Comparison of ENCODE assay signal across 7 mouse cellular contexts in genomic region chr14:46821873-46822716, GRCm38 (mm10). TPM values are rescaled to one million over a fixed set of nuclear protein-coding genes. Genes with fewer than 3 reads are reported as not detected.
DNase-seq lines count a peak whose midpoint lies in the region; ATAC-seq and TF ChIP-seq lines count a peak whose summit lies in the region.

Gmfb (minus strand) TSS chr14:46822242.

- H3K9me3 ChIP-seq in embryonic facial prominence, embryonic 10.5 days, result no peaks in the 10 kb centered on the region
- H3K9me3 ChIP-seq in intestine, postnatal 0 days (ENCODE audit: control insufficient read depth), result no peaks in the 10 kb centered on the region
- no peaks in the 10 kb centered on the region for H3K9me3 ChIP-seq in limb, embryonic 10.5 days (replicated peaks)
- no peaks in the 10 kb centered on the region for H3K9me3 ChIP-seq in midbrain, embryonic 13.5 days

- peaks cover 18% of the 10 kb centered on the region; the same call in 1 of the 2 replicates for H3K27me3 ChIP-seq in embryonic facial prominence, embryonic 10.5 days (replicated peaks; ENCODE audit: low read depth, poor library complexity, severe bottlenecking)
- H3K27me3 ChIP-seq in intestine, postnatal 0 days (replicated peaks; ENCODE audit: control insufficient read depth, insufficient read depth, low read length), result no peaks in the 10 kb centered on the region
- H3K27me3 ChIP-seq in limb, embryonic 10.5 days (ENCODE audit: low read depth, poor library complexity, severe bottlenecking), result peaks cover 6% of the 10 kb centered on the region; the same call in 1 of the 2 replicates
- peaks cover 7% of the 10 kb centered on the region for H3K27me3 ChIP-seq in midbrain, embryonic 13.5 days

- peak within 1 kb of the TSS; percentile 91 for H3K4me3 ChIP-seq in embryonic facial prominence, embryonic 10.5 days
- H3K4me3 ChIP-seq in intestine, postnatal 0 days (ENCODE audit: low read depth, low read length), result peak within 1 kb of the TSS; percentile 90
- peak within 1 kb of the TSS; percentile 87 for H3K4me3 ChIP-seq in limb, embryonic 10.5 days
- H3K4me3 ChIP-seq in midbrain, embryonic 13.5 days (replicated peaks), result peak within 1 kb of the TSS; percentile 93

- H3K4me1 ChIP-seq in embryonic facial prominence, embryonic 10.5 days, result peaks cover 22% of the 10 kb centered on the region
- peaks cover 6% of the 10 kb centered on the region; the same call in 1 of the 2 replicates for H3K4me1 ChIP-seq in intestine, postnatal 0 days (replicated peaks; ENCODE audit: control insufficient read depth, insufficient read depth, low read length)
- peaks cover 16% of the 10 kb centered on the region for H3K4me1 ChIP-seq in limb, embryonic 10.5 days
- H3K4me1 ChIP-seq in midbrain, embryonic 13.5 days (replicated peaks), result peaks cover 24% of the 10 kb centered on the region

- 1% methylated on average over 65 of the region's 65 CpGs for WGBS in embryonic facial prominence, embryonic 10.5 days
- under 1% methylated on average over 65 of the region's 65 CpGs for WGBS in intestine, postnatal 0 days
- 1% methylated on average over 65 of the region's 65 CpGs for WGBS in limb, embryonic 10.5 days
- WGBS in midbrain, embryonic 13.5 days, result under 1% methylated on average over 62 of the region's 65 CpGs

- H3K36me3 ChIP-seq in embryonic facial prominence, embryonic 10.5 days (replicated peaks), result peaks cover 17% of the 10 kb centered on the region
- H3K36me3 ChIP-seq in intestine, postnatal 0 days (ENCODE audit: control insufficient read depth, insufficient read depth), result no peaks in the 10 kb centered on the region
- H3K36me3 ChIP-seq in limb, embryonic 10.5 days, result peaks cover 15% of the 10 kb centered on the region
- peaks cover 6% of the 10 kb centered on the region; the same call in 1 of the 2 replicates for H3K36me3 ChIP-seq in midbrain, embryonic 13.5 days

- DNase-seq in adrenal gland, postnatal 10 days, result peak; percentile 98
- DNase-seq in embryonic facial prominence, embryonic 10.5 days (ENCODE audit: low spot score), result peak; percentile 95
- DNase-seq in gonadal fat pad, adult 2 months (ENCODE audit: low read depth), result peak; percentile 36
- DNase-seq in limb, embryonic 10.5 days (ENCODE audit: low spot score), result peak; percentile 95
- peak; percentile 88 for DNase-seq in spleen, adult 12 weeks (ENCODE audit: low spot score)

- peak; percentile 50 for TF ChIP-seq CTCF in intestine, postnatal 0 days (IDR thresholded peaks at IDR 0.05; ENCODE audit: low read depth)

- H3K9ac ChIP-seq in intestine, postnatal 0 days (ENCODE audit: low read depth, low read length), result peak within 1 kb of the TSS; percentile 93
- peak within 1 kb of the TSS; percentile 91 for H3K9ac ChIP-seq in midbrain, embryonic 13.5 days (replicated peaks)

- peak; percentile 94 for ATAC-seq in intestine, postnatal 0 days
- ATAC-seq in midbrain, embryonic 13.5 days, result peak; percentile 99

- peak within 1 kb of the TSS; percentile 94 for H3K27ac ChIP-seq in embryonic facial prominence, embryonic 10.5 days (replicated peaks)
- H3K27ac ChIP-seq in intestine, postnatal 0 days (ENCODE audit: low read depth, low read length), result peak within 1 kb of the TSS; percentile 95
- peak within 1 kb of the TSS; percentile 95 for H3K27ac ChIP-seq in limb, embryonic 10.5 days
- H3K27ac ChIP-seq in midbrain, embryonic 13.5 days, result peak within 1 kb of the TSS; percentile 87

- H3K4me2 ChIP-seq in intestine, postnatal 0 days (replicated peaks; ENCODE audit: low read depth), result peak within 1 kb of the TSS; percentile 75
- peak within 1 kb of the TSS; percentile 89 for H3K4me2 ChIP-seq in midbrain, embryonic 13.5 days (replicated peaks)

RNA-seq across cellular contexts. Expression of gene Gmfb, which starts in this region (rescaled TPM):
- 10 to 100 TPM; 85.6 to 87.4 TPM for total RNA-seq in adrenal gland, postnatal 10 days (2021)
- polyA plus RNA-seq in embryonic facial prominence, embryonic 10.5 days (2016; fragmentation: Nextera tagmentation; extraction: Ambion mirVana), result 101 and 107 TPM in 2 replicates
- 17.3 and 19.8 TPM in 2 replicates for polyA plus RNA-seq in gonadal fat pad, adult 2 months (2012; rRNA removed)
- polyA plus RNA-seq in intestine, postnatal 0 days (2015; fragmentation: Nextera tagmentation; extraction: Ambion mirVana), result 53.9 and 57.2 TPM in 2 replicates
- 98.4 and 99.9 TPM in 2 replicates for polyA plus RNA-seq in limb, embryonic 10.5 days (2016; fragmentation: Nextera tagmentation; extraction: Ambion mirVana)
- polyA plus RNA-seq in midbrain, embryonic 13.5 days (2015; fragmentation: Nextera tagmentation; extraction: Ambion mirVana), result 101 and 110 TPM in 2 replicates

Comparison
In these comparisons a context has a peak if more than half of its experiments do, and no peak if none do; other contexts are left out.
1. Peak in every context shown above with its lines: DNase-seq, ATAC-seq, H3K4me3 ChIP-seq and H3K27ac ChIP-seq.
2. DNase-seq: peak in every context shown above with its lines; median percentile 98 in adrenal gland, postnatal 10 days; 95 in embryonic facial prominence, embryonic 10.5 days; 95 in limb, embryonic 10.5 days; 88 in spleen, adult 12 weeks; 36 in gonadal fat pad, adult 2 months.